Mouse (Mus musculus) right cerebral cortex, adult 18-20 months (tissue): ENCODE data around the gene H2-Eb2.

Experiments used
- DNase-seq: peaks from one replicate; pipeline ENCODE4 v3.0.0; 2022; ENCODE audit warnings: mixed read lengths

The H2-Eb2 gene

GRCm38 (mm10) chr17:34362954-34363546 lies 37.6 kb downstream of the H2-Eb2 start:
- DNase-seq: no peak

GRCm38 (mm10) chr17:34363676-34364310 lies 38.3 kb downstream of the H2-Eb2 start:
- no peak for DNase-seq

- no peak for DNase-seq
These were observed 39.6 kb downstream of the H2-Eb2 start for GRCm38 (mm10) chr17:34365031-34365430.

DNA sequence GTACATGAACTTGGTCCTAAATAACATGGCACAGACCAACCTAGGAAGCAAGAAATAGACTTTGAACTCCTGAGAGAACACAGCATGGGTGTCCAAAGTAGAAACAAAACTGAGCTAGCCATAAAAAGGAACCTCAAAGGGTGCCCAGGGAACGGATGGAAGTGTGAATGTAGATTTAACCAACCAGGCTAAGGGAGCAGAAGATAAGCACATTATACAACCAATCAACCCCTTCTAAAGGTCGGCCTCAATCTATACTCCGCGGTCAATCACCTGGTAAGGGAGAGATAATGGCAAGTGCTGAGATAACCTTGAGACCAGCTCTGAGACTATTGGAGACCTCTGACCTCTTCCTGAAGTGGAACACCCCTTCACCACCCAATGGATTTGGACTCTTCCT lies 45.1 kb downstream of the H2-Eb2 start:
- DNase-seq: no peak

GRCm38 (mm10) chr17:34373055-34373709 lies 47.7 kb downstream of the H2-Eb2 start:
- no peak for DNase-seq

DNA sequence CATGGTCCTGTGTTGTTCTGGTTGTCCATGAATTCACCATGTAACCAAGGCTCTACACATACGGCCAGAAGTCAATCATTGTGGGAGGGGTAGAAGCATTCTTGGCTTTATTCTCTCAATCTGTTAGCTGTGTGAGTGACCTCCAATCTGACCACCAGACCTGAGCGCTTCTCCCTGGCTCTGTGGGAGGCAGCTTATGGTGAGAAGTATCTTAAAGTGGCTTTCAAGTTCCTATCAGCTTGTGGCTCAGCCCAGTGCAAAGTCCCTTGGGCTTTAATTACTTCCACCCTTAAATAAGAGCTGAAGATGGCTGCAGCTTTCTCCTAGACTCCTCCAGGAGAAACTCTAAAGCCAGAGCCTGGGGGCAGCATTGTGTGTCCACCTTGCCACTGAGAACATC lies 51.4 kb downstream of the H2-Eb2 start, which contains the start of gene Btnl1:
Btnl1 (plus strand) TSS at position 286 of the 400 bp plus-strand sequence.
- DNase-seq: no peak

GRCm38 (mm10) chr17:34377450-34378209 lies 52.2 kb downstream of the H2-Eb2 start:
- DNase-seq: no peak

GRCm38 (mm10) chr17:34378716-34379115 lies 53.3 kb downstream of the H2-Eb2 start:
- no peak for DNase-seq

DNA sequence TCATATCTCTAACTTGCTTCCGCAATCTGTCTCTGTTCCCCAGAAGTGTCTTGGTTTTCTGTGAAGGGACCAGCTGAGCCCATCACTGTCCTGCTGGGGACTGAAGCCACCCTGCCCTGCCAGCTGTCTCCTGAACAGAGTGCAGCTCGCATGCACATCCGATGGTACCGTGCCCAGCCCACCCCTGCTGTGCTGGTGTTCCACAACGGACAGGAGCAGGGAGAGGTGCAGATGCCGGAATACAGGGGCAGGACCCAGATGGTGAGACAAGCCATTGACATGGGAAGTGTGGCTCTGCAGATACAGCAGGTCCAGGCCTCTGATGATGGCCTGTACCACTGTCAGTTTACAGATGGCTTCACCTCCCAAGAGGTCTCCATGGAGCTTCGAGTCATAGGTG lies 54.0 kb downstream of the H2-Eb2 start:
- no peak for DNase-seq

- DNase-seq: no peak
These were observed 56.4 kb downstream of the H2-Eb2 start for GRCm38 (mm10) chr17:34381876-34382275.

- DNase-seq: no peak
These were observed 57.7 kb downstream of the H2-Eb2 start for GRCm38 (mm10) chr17:34383212-34383611.

DNA sequence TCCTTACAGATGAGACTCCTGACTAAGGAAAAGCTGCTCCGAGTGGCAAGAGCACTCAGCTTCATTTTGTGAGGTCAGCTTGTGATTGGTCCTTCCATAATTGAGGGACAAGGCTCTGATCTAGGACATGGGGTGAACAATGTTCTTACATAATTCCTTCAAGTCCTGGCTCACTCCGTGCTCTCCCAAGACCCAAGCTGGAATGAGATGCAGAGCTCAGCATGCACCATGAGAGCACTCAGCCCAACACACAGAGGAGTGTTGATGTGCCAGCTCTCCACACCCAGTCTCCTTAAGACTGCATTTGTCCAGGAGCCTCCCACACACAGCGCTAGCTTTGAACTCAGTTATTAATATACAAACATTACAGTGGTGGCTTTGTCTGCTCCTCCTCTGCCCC lies 59.2 kb downstream of the H2-Eb2 start:
- no peak for DNase-seq

DNA sequence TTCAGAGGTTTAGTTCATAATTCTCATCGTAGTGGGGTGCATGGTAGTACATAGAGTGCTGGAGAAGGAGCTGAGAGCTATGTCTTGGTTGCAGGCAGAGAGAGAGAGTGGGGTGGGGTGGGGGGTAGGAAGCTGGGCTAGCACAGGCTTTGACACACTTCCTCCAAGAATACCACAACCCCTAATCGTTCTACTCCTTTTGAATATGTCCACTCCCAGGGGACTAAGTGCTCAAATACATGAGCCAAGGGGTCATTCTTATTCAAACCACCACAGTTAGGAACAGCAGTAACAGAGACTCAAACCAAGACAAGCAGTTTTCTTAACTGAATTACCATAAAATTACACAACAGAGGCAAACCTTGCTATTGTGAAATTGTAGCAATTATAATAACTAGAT lies 61.2 kb downstream of the H2-Eb2 start:
- DNase-seq: no peak

DNA sequence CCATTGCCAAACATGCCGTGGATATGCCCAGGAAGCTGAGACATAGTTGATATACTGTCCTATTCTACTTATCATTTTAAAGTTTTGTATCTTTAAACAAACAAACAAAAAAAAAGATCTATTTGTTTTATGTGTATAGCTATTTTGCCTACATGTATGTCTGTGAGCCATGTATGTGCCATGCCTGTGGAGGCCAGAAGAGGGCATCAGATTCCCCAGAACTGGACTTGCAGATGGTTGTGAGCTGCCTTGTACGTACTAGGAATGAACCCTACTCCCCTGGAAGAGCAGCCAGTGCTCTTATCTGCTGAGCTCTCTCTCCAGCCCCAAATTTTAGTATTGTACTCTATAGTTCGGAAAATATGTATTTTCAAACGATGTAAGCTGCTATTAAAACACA lies 63.0 kb downstream of the H2-Eb2 start:
- no peak for DNase-seq
